Mouse (Mus musculus): ENCODE measurements around the gene Hcrtr1. TPM values are rescaled to one million over a fixed set of nuclear protein-coding genes. Genes with fewer than 3 reads are reported as not detected.

Gene Hcrtr1
- polyA plus RNA-seq, 1 experiment: 0.82 TPM

- TF ChIP-seq POLR2A (IDR thresholded peaks at IDR 0.05; ENCODE audit: insufficient read depth, low read length): no peak
- TF ChIP-seq EP300 (IDR thresholded peaks at IDR 0.05; ENCODE audit: insufficient read depth, low read depth, low read length): peak; percentile 74
- H3K9me3 ChIP-seq (replicated peaks; ENCODE audit: control insufficient read depth, insufficient read depth, low read length, poor library complexity, severe bottlenecking): no peaks in the 10 kb centered on the region
- no peak overlapping the region for H3K27ac ChIP-seq (ENCODE audit: insufficient read depth, low read length)
- no peaks in the 10 kb centered on the region for H3K27me3 ChIP-seq (ENCODE audit: control insufficient read depth, insufficient read depth, low read length, poor library complexity, severe bottlenecking)
- H3K9ac ChIP-seq (ENCODE audit: low read depth, poor library complexity, severe bottlenecking): no peak overlapping the region
- no peak overlapping the region for H3K4me3 ChIP-seq (ENCODE audit: low read depth, low read length)
- no peaks in the 10 kb centered on the region for H3K36me3 ChIP-seq (ENCODE audit: control insufficient read depth, insufficient read depth, low read length, poor library complexity, severe bottlenecking)
- H3K4me1 ChIP-seq (ENCODE audit: control insufficient read depth, insufficient read depth, low read length): no peaks in the 10 kb centered on the region
Measured at GRCm38 (mm10) chr4:130130641-130131350, 8.4 kb downstream of the Hcrtr1 start.

GRCm38 (mm10) chr4:130130082-130130481, 9.1 kb downstream of the Hcrtr1 start:
- H3K9ac ChIP-seq (ENCODE audit: low read depth, poor library complexity, severe bottlenecking): no peak overlapping the region
- no peak overlapping the region for H3K4me3 ChIP-seq (ENCODE audit: low read depth, low read length)
- H3K9me3 ChIP-seq (replicated peaks; ENCODE audit: control insufficient read depth, insufficient read depth, low read length, poor library complexity, severe bottlenecking): no peaks in the 10 kb centered on the region
- no peaks in the 10 kb centered on the region for H3K36me3 ChIP-seq (ENCODE audit: control insufficient read depth, insufficient read depth, low read length, poor library complexity, severe bottlenecking)
- no peaks in the 10 kb centered on the region for H3K4me1 ChIP-seq (ENCODE audit: control insufficient read depth, insufficient read depth, low read length)
- H3K27me3 ChIP-seq (ENCODE audit: control insufficient read depth, insufficient read depth, low read length, poor library complexity, severe bottlenecking): no peaks in the 10 kb centered on the region
- no peak for TF ChIP-seq CTCF (IDR thresholded peaks at IDR 0.05; ENCODE audit: low read depth, low read length)
- TF ChIP-seq POLR2A (IDR thresholded peaks at IDR 0.05; ENCODE audit: insufficient read depth, low read length): no peak
- no peak for TF ChIP-seq EP300 (IDR thresholded peaks at IDR 0.05; ENCODE audit: insufficient read depth, low read depth, low read length)
- no peak overlapping the region for H3K27ac ChIP-seq (ENCODE audit: insufficient read depth, low read length)

GRCm38 (mm10) chr4:130128907-130129306, 10.3 kb downstream of the Hcrtr1 start:
- TF ChIP-seq EP300 (IDR thresholded peaks at IDR 0.05; ENCODE audit: insufficient read depth, low read depth, low read length) (no peak), CTCF (IDR thresholded peaks at IDR 0.05; ENCODE audit: low read depth, low read length) (no peak), POLR2A (IDR thresholded peaks at IDR 0.05; ENCODE audit: insufficient read depth, low read length) (no peak)
- Histone ChIP-seq H3K36me3 (ENCODE audit: control insufficient read depth, insufficient read depth, low read length, poor library complexity, severe bottlenecking) (no peaks in the 10 kb centered on the region), H3K9me3 (replicated peaks; ENCODE audit: control insufficient read depth, insufficient read depth, low read length, poor library complexity, severe bottlenecking) (no peaks in the 10 kb centered on the region), H3K27me3 (ENCODE audit: control insufficient read depth, insufficient read depth, low read length, poor library complexity, severe bottlenecking) (no peaks in the 10 kb centered on the region), H3K4me1 (ENCODE audit: control insufficient read depth, insufficient read depth, low read length) (no peaks in the 10 kb centered on the region), H3K27ac (ENCODE audit: insufficient read depth, low read length) (no peak overlapping the region), H3K4me3 (ENCODE audit: low read depth, low read length) (no peak overlapping the region), H3K9ac (ENCODE audit: low read depth, poor library complexity, severe bottlenecking) (no peak overlapping the region)

GRCm38 (mm10) chr4:130125935-130126334, 13.2 kb downstream of the Hcrtr1 start:
- TF ChIP-seq EP300 (IDR thresholded peaks at IDR 0.05; ENCODE audit: insufficient read depth, low read depth, low read length): no peak
- no peak for TF ChIP-seq CTCF (IDR thresholded peaks at IDR 0.05; ENCODE audit: low read depth, low read length)
- TF ChIP-seq POLR2A (IDR thresholded peaks at IDR 0.05; ENCODE audit: insufficient read depth, low read length): no peak
- Histone ChIP-seq H3K4me3 (ENCODE audit: low read depth, low read length) (no peak overlapping the region), H3K27me3 (ENCODE audit: control insufficient read depth, insufficient read depth, low read length, poor library complexity, severe bottlenecking) (no peaks in the 10 kb centered on the region), H3K36me3 (ENCODE audit: control insufficient read depth, insufficient read depth, low read length, poor library complexity, severe bottlenecking) (no peaks in the 10 kb centered on the region), H3K4me1 (ENCODE audit: control insufficient read depth, insufficient read depth, low read length) (no peaks in the 10 kb centered on the region), H3K9me3 (replicated peaks; ENCODE audit: control insufficient read depth, insufficient read depth, low read length, poor library complexity, severe bottlenecking) (no peaks in the 10 kb centered on the region), H3K27ac (ENCODE audit: insufficient read depth, low read length) (no peak overlapping the region), H3K9ac (ENCODE audit: low read depth, poor library complexity, severe bottlenecking) (no peak overlapping the region)

GRCm38 (mm10) chr4:130125164-130125563, 14.0 kb downstream of the Hcrtr1 start:
- no peaks in the 10 kb centered on the region for H3K36me3 ChIP-seq (ENCODE audit: control insufficient read depth, insufficient read depth, low read length, poor library complexity, severe bottlenecking)

GRCm38 (mm10) chr4:130124110-130124509, 15.0 kb downstream of the Hcrtr1 start:
- no peak overlapping the region for H3K9ac ChIP-seq (ENCODE audit: low read depth, poor library complexity, severe bottlenecking)
- TF ChIP-seq CTCF (IDR thresholded peaks at IDR 0.05; ENCODE audit: low read depth, low read length) (no peak), EP300 (IDR thresholded peaks at IDR 0.05; ENCODE audit: insufficient read depth, low read depth, low read length) (no peak), POLR2A (IDR thresholded peaks at IDR 0.05; ENCODE audit: insufficient read depth, low read length) (no peak)
- H3K9me3 ChIP-seq (replicated peaks; ENCODE audit: control insufficient read depth, insufficient read depth, low read length, poor library complexity, severe bottlenecking): no peaks in the 10 kb centered on the region
- no peak overlapping the region for H3K4me3 ChIP-seq (ENCODE audit: low read depth, low read length)
- no peaks in the 10 kb centered on the region for H3K36me3 ChIP-seq (ENCODE audit: control insufficient read depth, insufficient read depth, low read length, poor library complexity, severe bottlenecking)
- no peaks in the 10 kb centered on the region for H3K27me3 ChIP-seq (ENCODE audit: control insufficient read depth, insufficient read depth, low read length, poor library complexity, severe bottlenecking)
- no peaks in the 10 kb centered on the region for H3K4me1 ChIP-seq (ENCODE audit: control insufficient read depth, insufficient read depth, low read length)
- H3K27ac ChIP-seq (ENCODE audit: insufficient read depth, low read length): no peak overlapping the region

More at GRCm38 (mm10) chr4:130125164-130125563, 14.0 kb downstream of the Hcrtr1 start:
- Histone ChIP-seq H3K27ac (ENCODE audit: insufficient read depth, low read length) (no peak overlapping the region), H3K4me1 (ENCODE audit: control insufficient read depth, insufficient read depth, low read length) (no peaks in the 10 kb centered on the region), H3K9me3 (replicated peaks; ENCODE audit: control insufficient read depth, insufficient read depth, low read length, poor library complexity, severe bottlenecking) (no peaks in the 10 kb centered on the region), H3K27me3 (ENCODE audit: control insufficient read depth, insufficient read depth, low read length, poor library complexity, severe bottlenecking) (no peaks in the 10 kb centered on the region), H3K4me3 (ENCODE audit: low read depth, low read length) (no peak overlapping the region), H3K9ac (ENCODE audit: low read depth, poor library complexity, severe bottlenecking) (no peak overlapping the region)
- TF ChIP-seq POLR2A (IDR thresholded peaks at IDR 0.05; ENCODE audit: insufficient read depth, low read length) (no peak), EP300 (IDR thresholded peaks at IDR 0.05; ENCODE audit: insufficient read depth, low read depth, low read length) (no peak), CTCF (IDR thresholded peaks at IDR 0.05; ENCODE audit: low read depth, low read length) (no peak)

Measured in ES-Bruce4 (cell line).